Mouse (Mus musculus): ENCODE results near the gene Tnnc2.

Tnnc2 gene

DNA sequence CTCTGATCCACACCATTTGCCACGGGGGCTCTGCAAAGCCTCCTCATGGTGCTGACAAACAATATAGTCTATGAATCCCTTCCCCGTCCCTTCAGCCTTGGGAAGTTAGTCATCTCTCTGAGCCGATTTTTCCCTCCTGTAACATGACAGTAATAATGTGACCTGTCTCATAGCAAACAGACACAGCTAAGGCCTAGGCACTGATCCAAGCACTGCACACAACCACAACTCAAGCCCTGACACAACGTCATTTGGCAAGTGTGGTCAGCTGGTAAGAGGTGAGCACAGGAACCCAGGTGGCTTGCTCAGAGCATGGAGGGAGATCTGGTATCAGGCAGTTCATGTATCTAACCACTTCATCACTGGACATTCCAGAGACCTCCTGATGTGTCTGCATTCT lies 16.1 kb upstream of the Tnnc2 start:
- DNase-seq (ENCODE audit: low read depth, low spot score): no peak

DNA sequence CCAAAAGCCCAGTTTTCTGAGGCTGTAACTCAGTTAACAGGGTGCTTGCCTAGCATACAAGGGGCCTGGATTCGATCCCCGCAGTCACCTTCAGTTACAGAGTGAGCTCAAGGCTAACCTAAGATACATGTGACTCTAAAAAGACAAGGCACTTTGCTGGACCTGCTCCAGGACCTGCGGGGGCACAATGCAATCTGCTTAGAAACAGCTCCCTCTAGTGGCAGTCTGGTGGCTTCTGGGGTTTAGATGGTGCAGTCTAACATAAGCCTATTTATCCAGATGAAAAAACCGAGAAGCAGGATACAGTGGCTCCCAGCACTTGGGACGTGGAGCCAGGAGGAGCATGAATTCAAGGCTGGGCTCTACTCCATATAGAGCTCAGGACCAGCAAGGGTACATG lies 14.5 kb upstream of the Tnnc2 start:
- peak; percentile 79 for DNase-seq (ENCODE audit: low read depth, low spot score)

DNA sequence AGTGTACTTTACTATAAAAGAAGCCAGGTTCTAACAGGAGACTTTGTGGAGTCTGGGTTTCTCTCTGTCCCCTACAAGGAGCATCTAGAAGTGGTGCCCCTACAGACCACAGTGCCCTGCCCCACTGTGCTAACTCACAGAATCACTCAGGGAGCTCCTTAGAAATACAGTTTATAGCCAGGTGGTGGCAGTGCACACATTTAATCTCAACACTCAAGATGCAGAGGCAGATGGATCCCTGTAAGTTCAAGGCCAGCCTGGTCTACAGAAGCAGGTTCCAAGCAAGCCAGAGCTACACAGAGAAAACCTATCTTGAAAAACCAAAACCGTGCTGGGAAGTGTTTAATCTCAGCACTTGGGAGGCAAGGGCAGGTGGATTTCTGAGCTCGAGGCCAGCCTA lies 14.0 kb upstream of the Tnnc2 start:
- DNase-seq (ENCODE audit: low read depth, low spot score): no peak

DNA sequence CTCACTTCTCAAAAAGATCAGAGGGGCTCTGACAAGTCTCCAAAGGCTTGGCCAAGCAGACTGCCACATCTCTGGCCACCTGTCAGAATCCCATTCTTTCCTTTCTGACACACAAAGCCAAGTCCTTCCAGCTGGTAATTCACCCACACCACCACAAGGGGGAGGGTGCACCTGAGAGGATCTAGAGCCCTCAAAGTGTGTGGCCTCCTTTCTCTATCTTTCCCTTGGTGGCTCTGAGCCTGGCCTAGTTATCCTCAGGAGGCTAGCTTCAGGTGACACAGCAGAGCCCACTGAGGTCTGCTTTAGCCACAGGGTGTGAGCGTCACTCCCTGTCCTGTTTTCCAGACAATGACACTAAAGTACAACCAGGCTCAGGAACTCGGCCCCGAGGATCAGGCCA lies 13.5 kb upstream of the Tnnc2 start:
- DNase-seq (ENCODE audit: low read depth, low spot score): no peak

DNA sequence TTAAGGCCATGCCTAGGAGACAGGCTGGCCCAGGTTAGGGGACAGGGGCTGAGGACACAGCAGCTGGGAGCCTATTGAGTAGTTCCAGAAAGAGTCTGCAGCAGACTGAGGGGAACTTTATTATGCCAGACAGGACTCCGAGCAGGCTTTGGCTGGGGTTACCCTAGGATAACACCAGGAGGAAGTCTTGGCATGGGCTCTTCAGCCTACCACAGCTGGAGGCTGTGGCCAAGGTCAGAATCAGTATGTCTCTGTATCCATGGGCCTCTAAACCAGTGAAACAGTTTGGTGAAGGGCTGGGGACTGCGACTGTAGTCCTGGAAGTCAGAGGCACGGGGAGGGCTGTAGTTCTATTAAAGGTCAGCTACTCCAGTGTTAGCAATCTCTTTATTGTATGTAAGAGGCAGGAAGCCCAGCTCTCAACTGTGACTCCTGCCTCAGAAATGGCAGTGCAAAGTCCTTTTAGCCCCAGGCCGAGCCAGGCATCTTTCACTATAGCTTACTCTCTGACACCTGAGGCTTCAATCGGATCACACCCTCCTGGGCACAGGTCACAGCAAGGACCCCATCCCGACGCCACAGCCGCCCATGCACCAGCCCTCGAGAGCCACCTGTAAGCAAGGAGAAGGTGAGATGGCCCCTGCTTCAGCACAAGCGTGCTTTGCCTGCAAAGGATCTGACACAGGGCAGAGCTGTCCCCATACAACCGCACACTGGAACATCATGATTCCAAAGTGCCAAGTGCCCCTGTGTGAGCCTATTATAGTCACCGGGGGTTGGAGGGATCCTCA lies 12.8 kb upstream of the Tnnc2 start:
- no peak for DNase-seq (ENCODE audit: low read depth, low spot score)

DNA sequence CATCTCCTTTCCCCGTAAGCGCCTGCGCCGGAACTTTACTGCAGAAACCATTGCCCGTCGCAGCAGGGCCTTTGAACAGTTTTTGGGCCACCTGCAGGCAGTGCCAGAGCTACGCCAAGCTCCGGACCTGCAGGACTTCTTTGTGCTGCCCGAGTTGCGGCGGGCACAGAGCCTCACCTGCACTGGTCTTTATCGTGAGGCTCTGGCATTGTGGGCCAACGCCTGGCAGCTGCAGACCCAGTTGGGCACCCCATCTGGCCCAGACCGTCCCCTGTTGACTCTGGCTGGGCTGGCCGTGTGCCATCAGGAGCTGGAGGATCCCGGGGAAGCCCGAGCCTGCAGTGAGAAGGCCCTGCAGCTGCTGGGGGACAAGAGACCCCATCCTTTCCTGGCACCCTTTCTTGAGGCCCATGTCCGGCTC lies 12.1 kb upstream of the Tnnc2 start:
- DNase-seq (ENCODE audit: low read depth, low spot score): no peak

DNA sequence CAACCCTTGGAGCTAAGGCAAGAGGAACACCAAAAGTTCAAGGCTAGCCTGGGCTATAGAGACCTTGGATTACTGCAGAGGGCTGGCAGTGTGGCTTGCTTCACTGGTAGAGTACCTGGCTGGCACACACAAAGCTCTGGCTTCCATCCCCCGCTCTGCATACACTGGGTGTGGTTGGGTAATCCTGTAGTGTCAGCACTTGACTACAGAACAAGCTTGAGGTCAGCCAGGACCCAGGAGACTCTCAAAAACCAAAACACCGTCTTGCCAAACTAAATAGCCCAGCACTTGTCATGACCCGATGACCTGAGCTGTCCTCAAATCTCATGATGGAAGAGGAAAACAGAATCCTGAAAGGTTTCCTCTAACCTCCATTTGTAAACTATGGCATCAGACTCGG lies 10.7 kb upstream of the Tnnc2 start:
- DNase-seq (ENCODE audit: low read depth, low spot score): no peak

DNA sequence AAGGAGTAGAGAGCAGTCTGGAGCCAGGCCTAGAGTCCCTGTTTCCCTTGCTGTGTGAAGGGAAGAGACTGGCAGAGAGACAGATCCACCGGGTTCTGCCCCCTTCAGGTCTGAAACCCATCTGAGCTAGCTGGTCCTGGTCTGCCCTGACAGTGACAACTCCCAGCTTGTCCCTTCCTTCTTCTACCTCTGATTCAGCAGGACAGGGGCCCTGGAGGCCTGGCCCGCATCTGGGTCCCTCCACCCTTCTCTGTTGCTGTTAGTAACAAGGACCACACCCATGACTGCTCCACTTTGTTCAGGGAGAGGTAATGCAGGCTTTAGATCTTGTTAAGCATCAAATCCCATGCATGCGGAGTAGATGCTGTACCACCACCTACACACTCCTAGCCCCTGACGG lies 8.6 kb upstream of the Tnnc2 start:
- no peak for DNase-seq (ENCODE audit: low read depth, low spot score)

DNA sequence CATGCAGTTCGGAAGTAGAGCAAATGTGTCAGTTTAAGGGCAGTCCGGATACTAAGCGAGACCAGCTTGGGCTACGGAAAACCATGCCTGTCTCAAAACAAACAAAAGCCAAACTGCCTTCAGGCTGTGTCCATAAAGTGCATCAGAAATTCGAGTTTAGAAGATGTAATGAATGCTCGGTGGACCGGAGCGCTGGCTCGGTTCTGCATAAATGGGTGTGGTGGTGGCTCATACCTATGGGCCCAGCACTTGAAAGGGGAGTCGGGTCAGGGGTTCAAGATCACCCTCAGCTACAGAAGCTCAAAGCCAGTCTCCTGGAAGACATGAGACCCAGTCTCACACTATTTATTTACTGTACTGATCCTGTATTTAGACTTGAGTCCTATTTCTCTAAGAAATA lies 8.0 kb upstream of the Tnnc2 start:
- no peak for DNase-seq (ENCODE audit: low read depth, low spot score)

DNA sequence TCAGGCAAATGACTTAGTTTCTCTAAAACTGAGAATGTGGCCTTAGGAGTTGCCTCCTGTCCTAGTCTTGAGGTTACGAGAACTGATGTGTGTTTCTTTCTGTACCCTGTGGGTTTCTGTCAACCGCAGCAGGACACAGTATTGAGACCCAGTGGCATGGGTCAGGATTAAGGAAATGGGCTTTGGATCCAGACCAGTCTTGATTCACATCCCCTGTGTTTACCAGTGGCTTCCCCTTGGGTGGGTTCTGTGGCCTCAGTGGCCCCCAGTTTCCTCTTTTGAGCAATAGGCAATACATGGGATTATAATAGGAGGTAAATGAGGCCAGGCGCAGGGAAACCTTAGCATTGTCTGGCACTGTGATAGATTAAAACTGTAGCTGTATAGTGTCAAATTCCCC lies 7.3 kb upstream of the Tnnc2 start:
- DNase-seq (ENCODE audit: low read depth, low spot score): no peak

DNA sequence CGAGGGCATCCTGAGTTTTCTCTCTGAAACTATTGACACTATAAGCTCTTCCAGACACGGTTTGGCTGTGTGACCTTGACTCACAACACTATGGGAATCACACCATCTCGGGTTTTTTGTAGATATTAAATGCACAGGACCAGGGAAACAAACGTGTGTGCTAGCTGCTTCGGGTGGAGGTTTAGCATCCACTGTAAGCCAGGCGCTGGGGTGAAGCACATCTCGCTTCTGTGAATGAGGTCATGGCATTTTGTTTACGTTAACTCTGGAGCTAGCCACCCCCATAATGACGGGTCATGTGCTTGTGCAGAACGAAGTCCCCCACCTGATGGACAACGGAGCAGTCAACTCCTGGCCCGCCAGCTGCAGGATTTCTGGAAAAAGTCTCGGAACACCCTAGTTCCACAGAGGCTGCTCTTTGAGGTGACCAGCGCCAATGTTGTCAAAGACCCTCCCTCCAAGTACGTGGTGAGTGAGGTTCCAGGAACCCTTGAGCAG lies 6.7 kb upstream of the Tnnc2 start:
- no peak for DNase-seq (ENCODE audit: low read depth, low spot score)

DNA sequence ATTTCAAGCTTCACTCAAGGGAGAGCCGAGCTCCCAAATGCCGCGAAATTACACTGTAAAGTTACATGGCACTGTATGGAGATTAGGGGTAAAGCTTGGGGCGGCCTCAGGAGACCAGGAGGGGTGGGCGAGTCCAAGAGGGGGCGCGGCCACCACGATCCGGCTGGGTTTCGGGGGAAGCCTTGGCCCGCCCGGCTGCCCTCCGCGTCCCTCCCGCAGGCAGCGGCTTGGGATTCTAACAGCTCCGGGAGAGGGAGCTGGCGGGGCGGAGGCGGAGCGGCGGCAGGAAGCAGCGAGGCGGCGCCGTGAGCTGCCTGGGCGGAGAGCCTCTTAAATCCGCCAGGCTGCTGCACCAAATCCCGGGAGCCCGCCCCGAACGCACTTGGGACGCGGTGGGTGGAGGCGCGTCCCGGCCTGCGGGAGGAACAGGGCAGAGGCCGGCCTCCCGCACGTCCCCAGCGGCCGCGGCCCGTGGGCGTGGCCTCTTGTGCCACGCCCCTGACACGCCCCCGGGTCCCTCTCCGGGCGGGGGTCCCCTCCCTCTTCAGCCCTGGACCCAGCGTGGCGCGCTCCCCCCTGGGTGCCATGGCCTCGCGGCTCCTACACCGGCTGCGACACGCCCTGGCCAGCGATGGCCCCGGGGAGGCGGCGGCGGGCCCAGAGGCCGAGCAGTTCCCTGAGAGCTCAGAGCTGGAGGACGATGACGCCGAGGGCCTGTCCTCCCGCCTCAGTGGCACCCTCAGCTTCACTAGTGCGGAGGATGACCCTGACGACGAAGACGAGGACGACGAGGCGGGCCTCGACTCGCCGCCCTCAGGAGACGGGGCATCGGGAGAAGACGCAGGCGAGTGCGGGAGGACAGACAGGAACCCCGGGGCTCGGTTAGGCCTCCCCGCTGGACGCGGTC lies 6.0 kb upstream of the Tnnc2 start, which contains the start of gene Snx21:
Gene Snx21 (plus strand): TSS at position 343 of the 907 bp plus-strand sequence.
- DNase-seq (ENCODE audit: low read depth, low spot score): peak; percentile 85

DNA sequence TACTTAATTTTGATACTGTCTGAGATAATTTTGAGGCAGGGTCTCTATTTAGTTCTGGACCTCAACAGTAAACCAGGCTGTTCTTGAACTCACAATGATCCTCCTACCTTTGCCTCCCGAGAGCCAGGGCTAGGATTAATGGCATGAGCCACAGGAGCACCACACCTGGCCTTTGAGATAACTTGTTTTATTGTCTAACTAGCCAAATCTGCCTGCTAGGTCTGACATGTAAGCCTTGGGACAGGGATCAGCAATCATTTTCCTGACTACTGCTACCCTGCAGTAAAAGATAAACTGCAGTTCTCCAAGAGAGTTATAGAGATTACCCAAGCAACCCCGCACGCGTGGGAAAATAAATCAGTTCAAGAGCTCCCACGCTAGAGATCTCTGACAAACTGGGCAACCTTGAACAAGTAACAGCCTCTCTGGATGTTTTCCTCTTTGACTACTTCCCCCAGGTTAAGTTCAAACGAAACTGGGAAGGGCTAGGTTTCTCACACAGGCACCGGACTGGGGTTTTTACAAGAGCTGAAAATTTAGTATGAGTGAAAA lies 5.2 kb upstream of the Tnnc2 start:
- DNase-seq (ENCODE audit: low read depth, low spot score): no peak

DNA sequence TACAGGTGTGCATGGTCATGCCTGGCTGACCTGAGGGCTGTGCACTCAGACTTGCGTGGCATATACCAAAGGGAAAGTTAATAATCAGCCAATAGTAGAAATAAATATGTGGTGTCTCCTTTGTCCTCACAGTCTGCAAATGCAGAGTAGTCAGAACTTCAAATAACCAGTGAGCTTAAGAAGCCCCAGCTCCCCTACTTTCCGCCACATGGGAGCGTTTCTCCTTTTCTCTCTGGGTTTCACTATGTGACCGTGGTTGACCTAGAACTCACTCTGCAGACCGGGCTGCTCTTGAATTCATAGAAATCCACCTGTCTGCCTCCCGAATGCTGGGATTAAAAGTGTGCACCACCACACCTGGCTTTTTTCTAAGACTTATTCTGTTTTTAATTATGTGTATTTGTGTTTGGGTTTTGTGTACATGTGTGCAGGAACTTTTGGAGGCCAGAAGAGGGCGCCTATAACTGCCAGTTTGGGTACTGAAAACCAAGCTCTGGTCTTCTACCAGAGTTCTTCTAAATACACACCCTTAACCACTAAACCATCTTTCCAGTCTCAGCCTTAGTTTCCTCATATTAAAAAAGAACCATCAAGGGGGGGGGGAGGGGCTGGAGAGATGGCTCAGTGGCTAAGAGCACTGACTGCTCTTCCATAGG lies 4.3 kb upstream of the Tnnc2 start:
- DNase-seq (ENCODE audit: low read depth, low spot score): no peak

DNA sequence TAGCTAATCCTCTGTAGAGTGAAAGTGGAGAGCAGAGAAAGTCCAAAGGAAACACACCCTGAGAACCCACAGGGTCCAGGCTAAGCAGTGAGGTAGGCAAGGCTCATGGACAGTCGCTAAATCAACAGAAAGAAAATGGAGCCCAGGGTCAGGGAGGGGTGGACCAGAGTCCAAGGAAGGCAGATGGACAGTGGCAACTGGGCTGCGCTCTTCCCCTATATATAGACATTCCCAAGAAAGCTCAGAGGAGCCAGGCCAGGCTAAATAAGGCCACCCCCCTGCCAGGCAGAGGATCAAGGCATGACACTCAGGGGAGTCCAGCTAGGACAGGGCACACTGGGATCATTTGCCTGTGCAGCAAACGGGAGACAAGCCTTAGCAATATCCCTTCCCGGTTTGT lies 2.1 kb upstream of the Tnnc2 start:
- no peak for DNase-seq (ENCODE audit: low read depth, low spot score)

DNA sequence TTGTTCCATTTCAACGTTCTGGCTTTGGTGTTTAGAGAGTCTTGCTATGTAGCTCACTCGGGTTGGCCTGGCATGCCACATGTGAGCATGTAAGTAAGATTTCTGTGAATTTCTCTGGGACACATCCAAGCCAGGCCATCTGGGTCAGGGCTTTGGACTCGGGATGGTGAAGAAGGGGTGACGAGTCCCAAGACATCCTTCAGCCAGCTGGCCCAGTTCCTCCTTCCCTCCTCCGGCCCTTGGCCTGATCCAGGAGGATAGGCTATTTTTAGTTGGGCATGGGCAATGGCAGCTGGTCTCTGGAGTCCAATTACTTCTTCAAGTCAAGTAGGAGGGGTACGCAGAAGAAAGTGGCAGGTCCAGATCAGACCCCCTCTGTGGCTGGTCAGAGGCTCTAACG lies 958 bp downstream of the Tnnc2 start:
- DNase-seq (ENCODE audit: low read depth, low spot score): no peak

DNA sequence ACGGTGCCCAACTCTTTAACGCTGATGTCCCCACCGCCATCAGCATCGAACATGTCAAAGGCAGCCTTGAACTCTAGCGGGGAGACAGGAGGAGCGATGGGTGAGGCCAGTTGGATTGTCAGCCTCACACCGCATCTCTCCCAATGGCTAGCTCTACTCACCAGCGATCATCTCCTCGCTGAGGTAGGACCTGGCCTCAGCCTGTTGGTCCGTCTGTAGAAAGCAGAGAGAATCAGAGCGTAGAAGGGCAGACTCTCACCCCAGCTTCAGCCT lies 1.8 kb downstream of the Tnnc2 start:
- no peak for DNase-seq (ENCODE audit: low read depth, low spot score)

DNA sequence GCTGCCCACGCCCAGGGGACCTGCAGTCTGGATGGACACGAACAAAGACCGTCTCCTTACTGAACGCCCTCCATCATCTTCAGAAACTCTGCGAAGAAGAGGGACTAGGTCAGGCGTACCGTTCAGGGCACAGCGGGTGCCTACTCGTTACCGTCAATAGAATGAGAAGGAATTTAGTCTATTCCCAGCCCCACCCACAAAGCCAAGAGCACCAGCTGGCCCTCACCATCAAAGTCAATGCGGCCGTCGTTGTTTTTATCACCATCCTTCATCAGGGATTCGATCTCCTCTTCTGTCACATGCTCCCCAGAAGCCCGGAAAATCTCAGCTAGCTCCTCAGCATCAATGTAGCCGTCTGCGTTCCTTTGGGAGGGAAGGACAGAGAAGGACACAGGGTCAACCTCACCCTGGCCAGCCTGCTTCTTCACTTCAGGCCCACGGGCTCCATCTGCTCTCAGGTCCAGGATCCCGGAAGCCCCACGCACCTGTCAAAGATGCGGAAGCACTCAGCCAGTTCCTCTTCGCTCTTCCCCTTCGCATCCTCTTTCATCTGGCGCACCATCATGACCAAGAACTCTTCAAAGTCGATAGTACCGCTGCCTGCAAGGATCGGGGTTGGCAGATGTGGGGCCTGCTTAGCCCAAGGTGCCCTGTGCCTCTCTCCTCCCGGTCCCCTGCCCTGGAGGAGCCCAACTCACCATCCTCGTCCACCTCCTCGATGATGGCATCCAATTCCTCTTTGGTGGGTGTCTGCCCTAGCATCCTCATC lies 2.3 kb downstream of the Tnnc2 start:
- DNase-seq (ENCODE audit: low read depth, low spot score): no peak

DNA sequence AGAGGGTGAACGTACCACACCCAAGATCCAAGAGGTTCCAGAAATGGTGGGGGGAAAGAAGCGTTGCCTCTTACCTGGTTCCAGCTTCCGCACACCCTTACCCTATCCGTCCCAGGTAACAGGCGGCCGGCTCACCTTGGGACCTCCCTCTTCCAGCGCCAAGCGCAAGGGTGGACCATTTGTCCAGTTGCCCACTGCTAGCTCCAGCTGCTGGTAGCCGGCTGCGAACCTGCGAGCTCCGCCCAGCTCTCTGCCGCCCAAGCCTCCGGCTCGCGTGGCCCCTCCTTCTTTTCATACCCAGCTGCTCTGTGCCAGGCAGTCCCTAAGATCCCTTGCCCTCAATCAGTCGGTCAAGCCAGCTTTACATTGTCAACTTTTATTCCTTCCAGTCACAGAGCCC lies 3.0 kb downstream of the Tnnc2 start:
- DNase-seq (ENCODE audit: low read depth, low spot score): no peak

DNA sequence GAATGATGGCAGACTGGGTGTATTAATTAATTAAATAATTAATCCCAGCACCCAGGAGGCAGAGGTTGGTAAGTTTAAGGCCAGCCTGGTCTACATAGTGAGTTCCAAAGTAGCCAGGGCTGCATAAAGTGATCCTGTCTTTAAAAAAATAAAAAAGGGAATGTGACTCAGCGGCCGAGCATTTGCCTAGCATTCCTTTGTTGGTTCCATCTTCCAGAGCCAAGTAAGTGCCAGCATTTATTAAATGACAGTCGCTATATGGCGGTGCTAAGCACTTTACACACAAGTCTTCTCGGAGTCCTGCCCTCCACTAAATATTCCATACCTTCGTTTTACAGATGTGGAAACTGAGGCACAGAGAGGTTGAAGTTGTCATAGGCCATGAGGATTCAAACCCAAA lies 3.6 kb downstream of the Tnnc2 start:
- DNase-seq (ENCODE audit: low read depth, low spot score): no peak

DNA sequence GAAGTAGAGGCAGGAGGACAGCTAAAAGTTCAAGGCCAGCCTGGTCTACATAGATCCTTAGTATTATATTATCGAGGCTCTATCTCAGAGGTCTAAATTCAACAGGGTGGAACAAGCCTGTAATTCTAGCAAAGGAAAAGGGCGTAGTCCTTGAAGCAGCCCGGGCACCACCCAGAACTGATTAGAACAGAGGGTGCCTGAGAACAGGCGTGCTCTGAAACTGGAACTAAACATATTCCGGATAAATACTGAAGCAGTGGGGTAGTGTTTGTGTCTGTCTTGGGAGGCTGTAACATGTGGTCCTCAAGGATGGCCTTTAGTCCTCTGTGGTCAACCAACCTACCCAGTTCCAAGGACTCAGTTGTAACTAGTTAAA lies 5.8 kb downstream of the Tnnc2 start:
- no peak for DNase-seq (ENCODE audit: low read depth, low spot score)
